Mouse (Mus musculus) forebrain, embryonic 11.5 days (tissue): ENCODE data around the gene Mdm4. TPM values are rescaled to one million over a fixed set of nuclear protein-coding genes. Genes with fewer than 3 reads are reported as not detected.

Experiments
- ATAC-seq: fragments of 200-750 bp; cut with Nextera tagmentation; replicated peaks from 2 replicates; pipeline ENCODE4 v1.8.0; 2017; ENCODE audit warnings: moderate TSS enrichment; ENCODE audit not compliant: low FRiP score
- DNase-seq: peaks from one replicate; pipeline ENCODE4 v3.0.0-alpha.2; 2017; ENCODE audit warnings: low spot score
- H3K27ac ChIP-seq: fragments of 300-500 bp; sonication (generic); 2 replicates; pipeline ENCODE4 v1.5.1; 2014; ENCODE audit warnings: low read depth, low read length
- H3K27me3 ChIP-seq: fragments of 300-500 bp; sonication (generic); 2 replicates; pipeline ENCODE4 v1.6.1; 2014; ENCODE audit warnings: mild to moderate bottlenecking, low read length, mixed read lengths; ENCODE audit not compliant: control insufficient read depth, insufficient read depth
- H3K36me3 ChIP-seq: fragments of 300-500 bp; sonication (generic); 2 replicates; pipeline ENCODE4 v1.6.1; 2014; ENCODE audit warnings: mild to moderate bottlenecking, low read length, moderate library complexity, mixed read lengths; ENCODE audit not compliant: control insufficient read depth, insufficient read depth
- H3K4me1 ChIP-seq: fragments of 300-500 bp; sonication (generic); replicated peaks from 2 replicates; pipeline ENCODE4 v1.6.1; 2014; ENCODE audit warnings: low read length, mixed read lengths; ENCODE audit not compliant: control insufficient read depth, insufficient read depth
- H3K4me2 ChIP-seq: fragments of 300-500 bp; sonication (generic); 2 replicates; pipeline ENCODE4 v1.6.1; 2014; ENCODE audit warnings: low read depth, mild to moderate bottlenecking, low read length, moderate library complexity, mixed read lengths; ENCODE audit not compliant: severe bottlenecking
- H3K4me3 ChIP-seq: fragments of 300-500 bp; sonication (generic); 2 replicates; pipeline ENCODE4 v1.5.1; 2014; ENCODE audit warnings: low read depth, low read length
- H3K9ac ChIP-seq: fragments of 300-500 bp; sonication (generic); 2 replicates; pipeline ENCODE4 v1.6.1; 2014; ENCODE audit warnings: low read length
- H3K9me3 ChIP-seq: fragments of 300-500 bp; sonication (generic); 2 replicates; pipeline ENCODE4 v1.6.1; 2016; ENCODE audit warnings: low read length, mixed read lengths; ENCODE audit not compliant: control insufficient read depth
- WGBS: fragments of 180-500 bp; shearing (Covaris S2); extraction: QIAGEN DNeasy Blood & Tissue Kit; methylation state at CpG from one replicate; pipeline ENCODE4 v1.1.7; 2014; 5-methylcytosine and 5-hydroxymethylcytosine counted together
- polyA plus RNA-seq: library from polyadenylated mRNA; unstranded; fragments of >200 nt; fragmentation: Nextera tagmentation; extraction: Ambion mirVana; gene quantifications from 2 replicates; pipeline ENCODE4 v1.2.1, GENCODE M21; 2014

The Mdm4 gene
- polyA plus RNA-seq, 1 experiment from 2014 or later = 51.0 TPM

DNA sequence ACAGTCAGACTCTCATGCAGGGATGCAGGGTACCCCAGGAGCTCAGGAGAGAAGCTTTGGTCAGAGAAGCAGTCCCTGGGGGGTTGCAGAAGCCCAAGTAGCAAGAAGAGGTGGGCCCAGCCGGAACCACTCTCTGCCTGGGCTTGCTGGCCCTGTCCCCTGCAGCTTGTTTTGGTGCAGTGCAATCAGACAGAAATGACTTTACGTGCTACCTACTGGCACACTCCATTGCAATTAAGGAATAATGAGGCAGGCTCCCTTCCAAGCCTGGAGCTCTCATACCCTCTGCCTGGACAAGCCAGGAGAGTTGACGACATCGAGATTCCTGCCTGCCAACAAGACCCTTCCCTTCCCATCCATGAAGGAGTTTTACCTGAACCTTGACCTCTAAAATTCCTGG lies 100.1 kb downstream of the Mdm4 start:
- no peaks in the 10 kb centered on the region for H3K9me3 ChIP-seq
- no peak overlapping the region for H3K4me2 ChIP-seq
- no peaks in the 10 kb centered on the region for H3K36me3 ChIP-seq
- H3K4me1 ChIP-seq = no peaks in the 10 kb centered on the region
- no peak overlapping the region for H3K9ac ChIP-seq
- WGBS = 80% methylated on average over 4 of the region's 4 CpGs
- H3K27me3 ChIP-seq = no peaks in the 10 kb centered on the region
- H3K4me3 ChIP-seq = no peak overlapping the region
- no peak for DNase-seq
- no peak for ATAC-seq
- no peak overlapping the region for H3K27ac ChIP-seq

DNA sequence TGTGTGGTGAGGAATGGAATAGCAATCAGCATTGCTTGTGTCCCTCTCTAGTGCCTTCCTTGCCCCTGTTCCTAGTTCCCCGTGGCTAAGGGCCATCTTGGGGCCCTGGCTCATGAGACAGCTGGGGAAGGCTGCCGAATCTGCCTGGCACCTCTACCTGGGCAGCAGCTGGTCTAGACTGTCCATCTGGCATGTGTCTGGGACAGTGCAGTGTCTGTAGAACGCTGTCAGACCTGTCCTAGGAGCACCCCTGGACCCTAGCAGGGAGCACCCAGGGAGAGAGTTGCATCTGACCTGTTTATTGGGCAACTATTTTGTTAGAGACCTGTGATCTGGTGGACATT lies 101.5 kb downstream of the Mdm4 start:
- Histone ChIP-seq H3K9ac (no peak overlapping the region), H3K9me3 (no peaks in the 10 kb centered on the region), H3K4me3 (no peak overlapping the region), H3K27ac (no peak overlapping the region), H3K27me3 (no peaks in the 10 kb centered on the region), H3K4me1 (no peaks in the 10 kb centered on the region), H3K36me3 (no peaks in the 10 kb centered on the region), H3K4me2 (no peak overlapping the region)
- 66% methylated on average over 3 of the region's 3 CpGs for WGBS
- ATAC-seq (no peak), DNase-seq (no peak)

DNA sequence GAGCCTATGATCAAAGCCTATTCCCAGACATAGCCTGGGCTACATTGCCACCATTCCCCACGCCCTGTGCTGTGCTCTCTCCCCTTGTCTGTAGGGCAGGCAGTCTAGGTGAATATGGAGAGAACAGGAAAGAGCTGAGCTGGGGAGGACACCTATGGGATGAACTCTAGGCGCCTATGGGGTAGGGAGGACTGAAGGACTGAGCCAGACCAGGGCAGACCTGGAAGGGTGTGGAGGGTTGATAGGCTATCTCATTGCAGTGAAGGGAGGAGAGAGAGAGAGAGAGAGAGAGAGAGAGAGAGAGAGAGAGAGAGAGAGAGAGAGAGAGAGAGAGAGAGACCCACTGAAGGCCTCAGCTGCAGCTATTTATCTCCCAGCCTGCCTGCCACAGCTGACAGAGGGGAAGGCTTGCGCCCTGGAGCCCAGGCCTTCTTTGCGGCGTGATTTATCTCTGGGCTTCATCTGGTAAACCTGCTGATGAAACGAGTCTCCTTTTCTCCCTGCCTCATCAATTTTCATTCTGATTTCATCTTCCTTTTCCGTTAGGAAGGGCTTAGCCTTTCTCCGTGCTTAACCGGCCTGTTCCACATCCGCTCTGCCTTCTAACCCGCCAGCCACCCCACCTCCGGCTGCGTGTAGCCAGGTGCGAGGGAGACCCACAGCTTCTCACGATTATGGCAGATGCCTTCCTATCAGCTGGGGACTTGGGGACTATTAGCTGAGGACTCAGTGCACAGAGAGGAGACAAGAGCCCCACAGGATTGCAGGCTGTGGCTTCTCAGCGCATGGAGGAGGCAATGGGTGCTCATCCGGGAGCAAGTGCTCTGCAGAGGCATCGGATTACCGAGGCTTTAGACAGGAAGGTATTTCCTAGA lies 102.1 kb downstream of the Mdm4 start:
- Histone ChIP-seq H3K36me3 (no peaks in the 10 kb centered on the region), H3K27me3 (no peaks in the 10 kb centered on the region), H3K4me3 (no peak overlapping the region), H3K9ac (no peak overlapping the region), H3K27ac (no peak overlapping the region), H3K4me1 (no peaks in the 10 kb centered on the region), H3K4me2 (no peak overlapping the region), H3K9me3 (no peaks in the 10 kb centered on the region)
- WGBS = 59% methylated on average over 19 of the region's 19 CpGs
- ATAC-seq (no peak), DNase-seq (no peak)

DNA sequence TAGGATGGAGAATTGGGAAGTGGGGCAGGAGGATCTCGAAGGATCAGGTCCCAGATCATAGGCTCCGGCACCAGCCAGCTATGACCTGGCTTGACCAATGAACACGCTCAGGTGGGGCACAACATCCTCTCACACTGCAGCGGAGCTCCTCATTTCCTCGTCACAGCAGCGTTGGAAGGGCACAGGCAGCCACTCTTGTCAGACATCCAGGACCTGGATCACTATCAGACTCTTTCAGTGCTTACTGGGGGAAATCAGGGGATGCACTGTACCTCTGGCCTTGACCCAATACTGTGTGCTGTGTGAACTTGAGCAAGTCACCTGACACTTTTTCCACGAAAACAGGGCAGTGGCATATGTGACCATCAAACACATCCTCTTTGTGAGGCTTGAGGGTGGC lies 105.1 kb downstream of the Mdm4 start:
- WGBS = 88% methylated on average over 7 of the region's 7 CpGs
- H3K9me3 ChIP-seq = no peaks in the 10 kb centered on the region
- H3K27me3 ChIP-seq = no peaks in the 10 kb centered on the region
- H3K4me1 ChIP-seq = peaks cover 17% of the 10 kb centered on the region
- H3K27ac ChIP-seq = no peak overlapping the region
- no peak overlapping the region for H3K4me3 ChIP-seq
- no peaks in the 10 kb centered on the region for H3K36me3 ChIP-seq
- no peak for ATAC-seq
- H3K9ac ChIP-seq = no peak overlapping the region
- no peak overlapping the region for H3K4me2 ChIP-seq
- no peak for DNase-seq

DNA sequence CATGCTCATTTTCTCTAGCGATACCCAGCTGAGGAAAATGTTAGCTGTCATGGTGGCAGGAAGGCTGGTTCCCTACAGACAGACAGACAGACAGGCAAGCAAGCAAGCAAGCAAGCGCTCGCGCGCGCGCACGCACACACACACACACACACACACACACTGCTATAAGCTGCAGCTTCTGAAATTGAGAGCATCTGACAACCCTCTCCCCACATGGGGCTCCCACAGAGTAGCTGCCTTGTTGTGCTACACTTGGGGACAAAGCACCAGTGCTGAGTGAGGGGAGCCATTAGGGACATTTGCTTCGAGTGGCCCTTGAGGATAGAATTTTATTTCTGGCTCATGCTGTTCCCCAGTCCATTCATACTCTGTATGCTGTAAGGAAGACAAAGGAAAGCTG lies 108.1 kb downstream of the Mdm4 start:
- no peak overlapping the region for H3K4me3 ChIP-seq
- no peaks in the 10 kb centered on the region for H3K36me3 ChIP-seq
- peak; percentile 47; the same call in 1 of the 2 replicates for ATAC-seq
- no peak for DNase-seq
- WGBS = 81% methylated on average over 9 of the region's 9 CpGs
- H3K4me2 ChIP-seq = no peak overlapping the region
- H3K27ac ChIP-seq = no peak overlapping the region
- H3K9me3 ChIP-seq = no peaks in the 10 kb centered on the region
- no peaks in the 10 kb centered on the region for H3K27me3 ChIP-seq
- H3K4me1 ChIP-seq = peaks cover 25% of the 10 kb centered on the region
- H3K9ac ChIP-seq = no peak overlapping the region; the same call in 1 of the 2 replicates

DNA sequence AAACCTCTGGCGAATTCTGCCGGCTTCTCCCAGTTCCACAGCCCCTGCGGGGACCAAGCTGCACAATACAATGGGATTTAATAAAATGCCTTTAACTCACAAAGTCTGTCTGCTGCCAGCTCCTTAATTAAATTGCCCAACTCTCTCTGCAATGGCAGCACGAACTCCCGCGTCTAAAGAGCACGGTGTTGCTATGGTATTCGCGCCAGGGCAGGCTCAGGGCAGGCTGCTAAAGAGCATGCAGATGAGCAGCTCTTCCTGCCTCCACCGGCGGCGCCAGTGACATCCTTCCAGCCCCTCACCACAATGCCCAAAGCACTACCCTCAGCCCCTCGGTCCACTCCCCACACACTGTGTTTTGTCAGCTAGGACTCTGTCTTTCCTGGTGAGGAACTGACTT lies 109.3 kb downstream of the Mdm4 start:
- H3K9ac ChIP-seq = peak overlapping the region; percentile 9; the same call in 1 of the 2 replicates
- H3K36me3 ChIP-seq = no peaks in the 10 kb centered on the region
- WGBS = 1% methylated on average over 13 of the region's 13 CpGs
- H3K4me2 ChIP-seq = peak overlapping the region; percentile 38
- no peak overlapping the region for H3K4me3 ChIP-seq
- H3K27me3 ChIP-seq = no peaks in the 10 kb centered on the region
- ATAC-seq = peak; percentile 66
- DNase-seq = peak; percentile 77
- peak overlapping the region; percentile 25; the same call in 1 of the 2 replicates for H3K27ac ChIP-seq
- H3K4me1 ChIP-seq = peaks cover 25% of the 10 kb centered on the region
- no peaks in the 10 kb centered on the region for H3K9me3 ChIP-seq

DNA sequence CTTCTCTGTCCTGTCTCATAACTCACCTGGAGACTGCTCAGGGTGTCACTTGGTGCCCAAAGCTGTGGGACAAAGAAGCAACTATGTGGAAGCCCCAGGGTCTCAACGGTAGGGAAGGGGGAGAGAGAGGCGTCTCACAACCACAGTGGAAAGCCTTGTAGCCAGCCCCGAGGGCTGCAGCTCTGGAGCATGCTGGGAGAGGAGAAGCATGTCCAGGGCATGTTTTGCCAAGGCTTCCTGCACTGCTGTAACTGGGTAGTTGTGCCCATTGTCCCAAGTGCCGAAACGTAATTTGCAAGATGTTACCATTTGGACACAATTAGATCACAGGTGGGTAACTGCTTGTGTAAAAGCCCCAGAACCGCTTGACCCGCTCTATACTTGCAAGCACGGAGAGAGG lies 111.1 kb downstream of the Mdm4 start:
- H3K9me3 ChIP-seq = no peaks in the 10 kb centered on the region
- DNase-seq (no peak), ATAC-seq (no peak)
- 85% methylated on average over 8 of the region's 8 CpGs for WGBS
- H3K4me3 ChIP-seq = no peak overlapping the region
- H3K27ac ChIP-seq = no peak overlapping the region
- H3K36me3 ChIP-seq = no peaks in the 10 kb centered on the region
- H3K9ac ChIP-seq = no peak overlapping the region
- H3K4me2 ChIP-seq = no peak overlapping the region
- H3K4me1 ChIP-seq = peaks cover 25% of the 10 kb centered on the region
- H3K27me3 ChIP-seq = no peaks in the 10 kb centered on the region

DNA sequence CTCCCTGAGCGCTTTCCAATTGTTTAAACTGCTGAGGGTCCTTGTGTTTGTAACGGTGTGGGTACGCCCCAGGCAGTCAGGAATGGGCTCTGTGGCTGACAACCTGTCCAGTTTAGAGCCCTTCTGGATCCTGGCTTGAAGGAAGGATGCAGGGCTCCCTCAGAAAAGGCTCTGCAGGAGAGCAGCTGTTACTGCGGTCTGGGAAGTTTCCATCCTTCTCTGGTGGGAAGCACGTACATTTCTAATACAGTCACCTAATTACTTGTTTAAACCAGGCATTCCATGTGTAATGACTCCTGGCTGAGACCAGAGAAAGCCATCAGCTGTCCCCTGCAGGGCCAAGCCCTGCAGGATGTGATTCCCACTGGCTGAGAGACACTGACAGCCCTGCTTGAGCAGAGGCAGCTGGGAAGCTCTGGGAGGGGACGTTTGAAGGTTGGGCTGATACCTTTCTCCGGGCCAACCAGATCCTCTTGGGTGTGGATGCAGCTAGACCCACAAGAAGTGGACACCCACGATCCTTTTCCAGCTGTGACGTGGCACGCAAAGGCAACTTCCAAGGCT lies 112.2 kb downstream of the Mdm4 start:
- Histone ChIP-seq H3K27ac (no peak overlapping the region), H3K4me3 (no peak overlapping the region), H3K4me1 (peaks cover 25% of the 10 kb centered on the region), H3K4me2 (no peak overlapping the region), H3K9ac (no peak overlapping the region), H3K27me3 (no peaks in the 10 kb centered on the region), H3K36me3 (no peaks in the 10 kb centered on the region), H3K9me3 (no peaks in the 10 kb centered on the region)
- ATAC-seq = no peak
- 23% methylated on average over 10 of the region's 10 CpGs for WGBS
- DNase-seq = no peak

DNA sequence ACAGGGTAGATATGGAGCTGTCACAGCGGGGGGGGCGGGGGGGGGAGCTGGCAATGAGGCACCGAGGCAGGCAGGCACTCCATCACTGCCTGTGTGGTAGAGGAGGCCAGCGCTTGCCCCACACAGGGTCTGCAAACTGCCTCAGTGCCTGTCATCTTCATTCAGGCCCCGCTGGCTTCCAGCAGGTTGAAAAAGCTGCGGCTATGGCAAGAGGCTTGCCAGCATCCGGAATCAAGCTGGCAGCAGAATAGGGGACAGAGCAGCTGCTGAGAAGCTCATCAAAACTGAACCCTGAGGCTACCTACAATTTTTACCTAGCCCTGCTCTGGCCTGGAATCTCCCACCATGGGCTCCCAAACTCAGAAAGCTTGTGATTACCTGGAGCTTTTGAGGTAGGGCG lies 112.8 kb downstream of the Mdm4 start:
- no peak overlapping the region for H3K27ac ChIP-seq
- no peaks in the 10 kb centered on the region for H3K27me3 ChIP-seq
- no peak overlapping the region for H3K4me3 ChIP-seq
- ATAC-seq (no peak), DNase-seq (no peak)
- H3K36me3 ChIP-seq = no peaks in the 10 kb centered on the region
- H3K9me3 ChIP-seq = no peaks in the 10 kb centered on the region
- peaks cover 25% of the 10 kb centered on the region for H3K4me1 ChIP-seq
- H3K4me2 ChIP-seq = no peak overlapping the region
- 8% methylated on average over 8 of the region's 8 CpGs for WGBS
- no peak overlapping the region for H3K9ac ChIP-seq
